Mouse (Mus musculus) urinary bladder, adult 2 months (tissue): ENCODE results near the gene Tmem45b. TPM values are rescaled to one million over a fixed set of nuclear protein-coding genes. Genes with fewer than 3 reads are reported as not detected.

ENCODE experiments used
- DNase-seq: peaks from one replicate; pipeline ENCODE4 v3.0.0; 2022; ENCODE audit warnings: low spot score
- polyA plus RNA-seq: library from polyadenylated mRNA; depleted of rRNA; stranded (reverse); fragments of >200 nt; gene quantifications from 2 replicates; pipeline ENCODE4 v1.2.3, GENCODE M21; 2012; rRNA removed

The Tmem45b gene
- polyA plus RNA-seq, 1 experiment, result 165 TPM

- no peak for DNase-seq
Observed at GRCm38 (mm10) chr9:31404311-31404710, 60.0 kb downstream of the Tmem45b start.

GRCm38 (mm10) chr9:31400441-31400840 is 63.8 kb downstream of the Tmem45b start:
- peak; percentile 54 for DNase-seq

DNA sequence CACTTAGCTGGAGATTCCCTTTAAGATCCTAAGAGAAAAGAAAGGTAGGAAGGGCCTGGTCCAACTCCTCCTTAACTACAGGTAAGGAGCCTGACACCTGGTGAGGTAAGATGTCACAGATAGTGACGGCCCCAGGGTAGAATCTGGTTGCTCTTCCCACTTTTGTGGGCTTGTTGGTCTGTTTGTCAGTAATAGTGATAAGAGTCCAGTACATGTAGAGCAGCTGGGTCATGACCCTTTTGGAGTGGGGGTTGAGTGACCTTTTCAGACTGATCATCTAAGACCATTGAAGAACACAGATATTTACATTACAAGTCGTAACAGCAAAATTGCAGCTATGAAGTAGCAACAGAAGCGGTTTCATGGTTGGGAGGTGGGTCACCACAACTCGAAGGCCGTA is 77.1 kb downstream of the Tmem45b start:
- DNase-seq, result no peak

- DNase-seq, result no peak
Observed at GRCm38 (mm10) chr9:31386368-31387180, 77.7 kb downstream of the Tmem45b start.

GRCm38 (mm10) chr9:31385947-31386354 is 78.3 kb downstream of the Tmem45b start, which contains the start of gene Nfrkb:
Gene Nfrkb (plus strand): TSS chr9:31386192.
- peak; percentile 83 for DNase-seq

DNA sequence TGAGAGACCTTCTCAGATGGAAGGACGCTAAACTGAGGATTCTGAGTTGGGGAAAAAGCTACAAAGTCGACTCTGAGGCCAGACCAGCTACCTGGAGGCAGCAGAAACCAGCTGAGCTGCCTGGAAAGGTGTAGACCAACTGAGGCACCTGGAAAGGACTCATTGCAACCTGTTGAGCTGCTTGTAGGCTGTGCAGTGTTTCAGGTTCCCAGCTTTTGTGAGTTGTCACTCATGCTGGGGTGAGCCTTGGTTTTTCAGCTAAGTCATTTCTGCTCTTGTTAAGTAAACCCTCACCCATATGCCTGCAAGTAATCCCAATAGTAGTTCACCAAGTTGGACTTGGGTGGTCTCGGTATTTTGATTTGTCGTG is 78.8 kb downstream of the Tmem45b start:
- DNase-seq, result no peak

DNA sequence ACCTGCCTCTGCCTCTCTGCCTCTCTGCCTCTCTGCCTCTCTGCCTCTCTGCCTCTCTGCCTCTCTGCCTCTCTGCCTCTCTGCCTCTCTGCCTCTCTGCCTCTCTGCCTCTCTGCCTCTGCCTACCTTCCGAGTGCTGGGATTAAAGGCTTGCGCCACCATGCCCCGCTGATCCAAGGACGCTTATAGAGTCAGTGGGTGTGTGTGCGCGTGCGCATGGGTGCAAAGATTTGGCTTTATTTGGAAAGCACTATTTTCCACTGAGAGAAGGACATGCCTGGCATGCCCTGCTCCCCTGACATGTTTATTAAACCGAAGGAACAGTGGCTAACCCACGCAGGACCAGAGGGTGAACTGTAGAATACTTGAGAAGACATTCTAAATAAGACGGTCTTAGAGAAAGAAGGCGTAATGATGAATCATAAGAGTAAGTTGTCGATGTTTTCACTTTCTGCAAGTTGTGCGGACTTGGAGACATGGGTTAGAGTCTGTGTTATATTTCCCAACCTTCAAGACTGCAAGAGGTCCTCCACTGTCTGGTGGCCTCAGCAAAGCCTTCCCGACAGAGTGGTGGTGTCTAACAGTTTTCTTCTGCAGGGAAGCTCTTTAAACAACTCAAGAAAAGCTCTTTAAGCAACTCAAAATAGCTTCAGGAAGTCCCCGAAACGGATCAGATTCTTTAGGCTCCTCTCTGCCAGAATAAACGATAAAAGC is 79.3 kb downstream of the Tmem45b start:
- DNase-seq, result no peak

- no peak for DNase-seq
Observed at GRCm38 (mm10) chr9:31376661-31377060, 87.6 kb downstream of the Tmem45b start.

Other genes with a start within 250 kb of the Tmem45b start
- 6.7 and 7.4 TPM in 2 replicates for gene Prdm10, start 183.9 kb downstream of the Tmem45b start, polyA plus RNA-seq
- gene Nfrkb, start 78.3 kb downstream of the Tmem45b start, polyA plus RNA-seq, result 17.6 and 17.8 TPM in 2 replicates